Mouse (Mus musculus) stomach, postnatal 0 days (tissue): Measurements from ENCODE around the gene Rpl12. TPM values are rescaled to one million over a fixed set of nuclear protein-coding genes. Genes with fewer than 3 reads are reported as not detected.

ENCODE experiments used
- ATAC-seq: fragments of 200-750 bp; cut with Nextera tagmentation; 2 replicates; pipeline ENCODE4 v1.8.0; 2017; ENCODE audit not compliant: low FRiP score, low TSS enrichment
- DNase-seq: peaks from one replicate; pipeline ENCODE4 v3.0.0-alpha.2; 2016; ENCODE audit warnings: low spot score
- H3K27ac ChIP-seq: fragments of 300-500 bp; sonication (generic); replicated peaks from 2 replicates; pipeline ENCODE4 v1.5.1; 2014; ENCODE audit warnings: mild to moderate bottlenecking, control low read depth
- H3K27me3 ChIP-seq: fragments of 300-500 bp; sonication (generic); 2 replicates; pipeline ENCODE4 v1.6.1; 2014; ENCODE audit warnings: low read length; ENCODE audit not compliant: control insufficient read depth, insufficient read depth
- H3K36me3 ChIP-seq: fragments of 300-500 bp; sonication (generic); 2 replicates; pipeline ENCODE4 v1.6.1; 2014; ENCODE audit warnings: low read length, mixed read lengths; ENCODE audit not compliant: control insufficient read depth, insufficient read depth
- H3K4me1 ChIP-seq: fragments of 300-500 bp; sonication (generic); replicated peaks from 2 replicates; pipeline ENCODE4 v1.6.1; 2014; ENCODE audit warnings: antibody characterized with exemption; ENCODE audit not compliant: control insufficient read depth, insufficient read depth
- H3K4me2 ChIP-seq: fragments of 300-500 bp; sonication (generic); replicated peaks from 2 replicates; pipeline ENCODE4 v1.6.1; 2014; ENCODE audit warnings: low read depth, mild to moderate bottlenecking, control low read depth, moderate library complexity
- H3K4me3 ChIP-seq: fragments of 300-500 bp; sonication (generic); 2 replicates; pipeline ENCODE4 v1.5.1; 2014; ENCODE audit warnings: low read depth, low read length, control low read depth
- H3K9ac ChIP-seq: fragments of 300-500 bp; sonication (generic); 2 replicates; pipeline ENCODE4 v1.6.1; 2014; ENCODE audit warnings: mild to moderate bottlenecking, low read length, control low read depth, mixed read lengths
- H3K9me3 ChIP-seq: fragments of 300-500 bp; sonication (generic); 2 replicates; pipeline ENCODE4 v1.6.1; 2016; ENCODE audit warnings: low read length; ENCODE audit not compliant: control insufficient read depth
- CTCF ChIP-seq: IDR thresholded peaks from 2 replicates; pipeline ENCODE4 v1.5.1; 2016; ENCODE audit warnings: antibody characterized with exemption, low read depth, mild to moderate bottlenecking, moderate library complexity
- EP300 ChIP-seq: optimal IDR thresholded peaks from 2 replicates; pipeline ENCODE3; 2016; ENCODE audit warnings: antibody characterized with exemption
- WGBS: fragments of 180-500 bp; shearing (Covaris S2); extraction: QIAGEN DNeasy Blood & Tissue Kit; methylation state at CpG from one replicate; pipeline ENCODE4 v1.1.7; 2014; 5-methylcytosine and 5-hydroxymethylcytosine counted together
- polyA plus RNA-seq: library from polyadenylated mRNA; unstranded; fragments of >200 nt; fragmentation: Nextera tagmentation; extraction: Ambion mirVana; gene quantifications from 2 replicates; pipeline ENCODE4 v1.2.1, GENCODE M21; 2015

The Rpl12 gene
- polyA plus RNA-seq, 1 experiment from 2014 or later: 157 TPM

GRCm38 (mm10) chr2:32964659-32965457 lies 3.5 kb downstream of the Rpl12 start:
- Histone ChIP-seq H3K4me2 (no peak overlapping the region), H3K4me1 (peaks cover 3% of the 10 kb centered on the region; the same call in 1 of the 2 replicates), H3K4me3 (no peak overlapping the region), H3K27ac (peak overlapping the region; percentile 13; the same call in 1 of the 2 replicates), H3K9me3 (no peaks in the 10 kb centered on the region), H3K36me3 (peaks cover 11% of the 10 kb centered on the region), H3K27me3 (no peaks in the 10 kb centered on the region), H3K9ac (peak overlapping the region; percentile 8; the same call in 1 of the 2 replicates)
- TF ChIP-seq CTCF (no peak), EP300 (no peak)
- no peak for ATAC-seq
- 39% methylated on average over 10 of the region's 10 CpGs for WGBS
- no peak for DNase-seq

GRCm38 (mm10) chr2:32965511-32966183 lies 4.3 kb downstream of the Rpl12 start:
- DNase-seq (no peak), ATAC-seq (no peak)
- H3K4me1 ChIP-seq: peaks cover 2% of the 10 kb centered on the region; the same call in 1 of the 2 replicates
- H3K9me3 ChIP-seq: no peaks in the 10 kb centered on the region
- no peaks in the 10 kb centered on the region for H3K27me3 ChIP-seq
- no peak overlapping the region for H3K27ac ChIP-seq
- 0 out of 2 replicates have a peak overlapping the region, but pooled peaks have one; percentile 11 for H3K4me2 ChIP-seq
- peaks cover 11% of the 10 kb centered on the region for H3K36me3 ChIP-seq
- H3K4me3 ChIP-seq: no peak overlapping the region
- WGBS: 10% methylated on average over 7 of the region's 7 CpGs
- no peak overlapping the region; the same call in 1 of the 2 replicates for H3K9ac ChIP-seq
- no peak for TF ChIP-seq EP300
- no peak for TF ChIP-seq CTCF

DNA sequence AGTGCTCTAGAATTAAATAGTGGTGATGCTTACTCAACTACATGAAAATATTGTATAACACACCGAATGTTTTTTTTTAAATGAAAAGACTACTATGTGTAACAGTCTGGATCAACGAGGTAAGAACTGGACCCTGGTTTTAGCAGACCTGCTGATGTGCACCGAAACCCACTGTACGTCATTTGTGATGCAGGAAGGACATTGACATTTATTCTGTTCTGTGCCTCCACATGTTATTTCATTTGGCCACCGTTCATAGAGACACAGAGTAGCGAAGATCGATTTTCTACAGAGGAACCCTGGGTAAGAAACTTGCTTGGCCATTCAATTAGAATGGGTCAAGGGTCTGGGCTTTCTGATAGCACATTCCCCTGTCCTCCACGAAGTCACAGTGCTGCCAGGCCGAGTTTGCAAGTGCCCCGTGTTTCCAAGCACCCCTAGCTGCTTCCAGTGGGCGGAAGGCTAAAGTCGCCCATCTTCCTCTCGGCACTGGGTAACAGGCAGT lies 4.9 kb downstream of the Rpl12 start:
- WGBS: 8% methylated on average over 13 of the region's 13 CpGs

DNA sequence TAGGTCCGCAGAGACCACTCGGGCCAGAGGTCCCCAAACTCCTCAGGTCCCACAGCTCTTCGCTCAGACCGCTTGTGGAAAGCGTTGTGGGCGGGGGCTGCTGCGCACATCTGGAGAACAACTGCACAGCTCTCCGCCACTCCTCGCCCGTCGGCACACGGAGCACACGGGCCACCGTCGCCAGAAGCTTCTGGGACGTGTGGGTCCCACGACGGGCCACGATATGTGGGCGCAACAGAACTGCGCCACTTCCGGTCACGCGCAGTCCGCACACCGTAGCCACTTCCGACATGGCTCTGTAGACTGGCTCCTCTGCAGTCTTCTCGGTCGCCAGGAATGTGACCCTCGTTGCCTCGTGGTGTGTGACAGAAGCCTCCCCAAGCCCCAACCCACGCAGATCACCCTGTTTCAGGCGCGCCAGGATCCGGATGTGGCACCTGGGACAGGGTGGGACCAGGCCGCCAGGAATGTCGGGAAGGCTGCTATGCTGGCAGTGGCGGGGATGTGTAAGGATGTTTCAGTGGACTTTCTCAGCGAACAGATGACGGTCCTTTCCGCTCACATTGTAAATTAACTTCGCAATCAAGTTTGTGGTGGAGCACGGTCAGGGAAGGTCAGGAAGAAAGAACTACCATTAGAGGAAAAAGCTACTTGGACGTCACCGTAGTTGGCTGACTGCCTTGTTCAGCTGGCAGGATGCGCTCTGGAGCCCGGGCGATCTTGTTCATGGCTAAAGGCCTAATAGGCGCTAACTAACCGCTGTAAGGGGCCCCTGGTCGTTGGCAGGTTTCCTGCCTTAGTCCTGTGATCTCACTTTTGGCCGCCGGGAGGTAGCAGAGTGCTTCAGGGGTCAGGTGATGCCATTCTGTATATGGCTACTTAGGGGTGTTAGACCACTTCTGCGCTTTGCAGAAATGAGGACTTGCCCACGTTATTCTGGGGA lies 5.6 kb downstream of the Rpl12 start:
- DNase-seq (peak; percentile 89), ATAC-seq (peak; percentile 92)
- H3K4me3 ChIP-seq: peak overlapping the region; percentile 63
- peak overlapping the region; percentile 99 for H3K27ac ChIP-seq
- TF ChIP-seq EP300 (no peak), CTCF (peak; percentile 78)
- peak overlapping the region; percentile 84 for H3K4me2 ChIP-seq
- no peaks in the 10 kb centered on the region for H3K9me3 ChIP-seq
- no peaks in the 10 kb centered on the region for H3K27me3 ChIP-seq
- H3K4me1 ChIP-seq: no peaks in the 10 kb centered on the region; the same call in 1 of the 2 replicates
- H3K36me3 ChIP-seq: peaks cover 11% of the 10 kb centered on the region
- under 1% methylated on average over 53 of the region's 55 CpGs for WGBS
- H3K9ac ChIP-seq: peak overlapping the region; percentile 83

More for the DNA sequence above, 4.9 kb downstream of the Rpl12 start:
- Histone ChIP-seq H3K4me1 (no peaks in the 10 kb centered on the region; the same call in 1 of the 2 replicates), H3K9ac (peak overlapping the region; percentile 83), H3K9me3 (no peaks in the 10 kb centered on the region), H3K27me3 (no peaks in the 10 kb centered on the region), H3K4me2 (peak overlapping the region; percentile 84), H3K36me3 (peaks cover 11% of the 10 kb centered on the region), H3K4me3 (peak overlapping the region; percentile 63), H3K27ac (peak overlapping the region; percentile 99)
- ATAC-seq: no peak
- TF ChIP-seq CTCF: no peak
- TF ChIP-seq EP300: no peak
- DNase-seq: no peak

DNA sequence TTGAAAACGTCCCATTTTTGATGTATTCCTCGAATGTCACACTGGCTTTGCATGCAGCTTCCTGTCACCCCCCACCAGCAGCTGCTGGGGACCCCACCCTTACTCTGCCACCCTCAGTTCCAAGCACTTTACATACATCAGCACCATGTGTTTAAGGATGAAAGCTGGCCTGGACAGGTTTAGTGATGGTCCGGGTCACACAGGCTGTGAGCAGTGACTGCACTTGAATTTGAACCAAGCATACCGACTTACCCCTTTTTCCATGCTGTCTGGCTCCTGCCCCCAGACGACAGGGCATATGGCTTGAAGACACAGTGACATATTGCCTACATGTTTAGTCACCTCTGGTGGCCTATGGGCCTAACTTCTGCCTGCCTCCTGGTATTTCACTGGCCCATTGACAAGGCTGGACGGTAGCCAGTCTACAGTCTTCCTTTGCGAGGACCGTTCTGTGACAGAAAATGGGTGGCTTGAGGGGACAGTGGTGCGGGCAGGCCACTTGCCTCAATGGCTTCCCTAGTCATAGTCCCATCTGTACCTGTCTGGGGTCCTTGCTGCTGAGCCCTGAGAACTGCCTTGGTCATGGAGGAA lies 6.8 kb downstream of the Rpl12 start:
- ATAC-seq: no peak
- Histone ChIP-seq H3K27ac (peak overlapping the region; percentile 99; the same call in 1 of the 2 replicates), H3K9me3 (no peaks in the 10 kb centered on the region), H3K27me3 (no peaks in the 10 kb centered on the region), H3K4me3 (0 out of 2 replicates have a peak overlapping the region, but pooled peaks have one; percentile 63), H3K9ac (peak overlapping the region; percentile 83), H3K4me1 (no peaks in the 10 kb centered on the region), H3K4me2 (peak overlapping the region; percentile 84; the same call in 1 of the 2 replicates), H3K36me3 (peaks cover 9% of the 10 kb centered on the region)
- no peak for TF ChIP-seq CTCF
- no peak for TF ChIP-seq EP300
- no peak for DNase-seq
- WGBS: 80% methylated on average over 9 of the region's 9 CpGs
